Mouse (Mus musculus): ENCODE measurements around the gene Defb21.
A peak's percentile ranks its signal among the peaks of the same experiment; 100 is the strongest.

- TF ChIP-seq CTCF (IDR thresholded peaks at IDR 0.05) (peak; percentile 58), EP300 (IDR thresholded peaks at IDR 0.05) (no peak)
Measured at GRCm38 (mm10) chr2:152586926-152587560, 14.5 kb downstream of the Defb21 start.

Measured in lung, postnatal 0 days (tissue).